Mouse (Mus musculus) G1E (cell line): ENCODE measurements around the gene Ttyh1.

Experiments
- GATA1 ChIP-seq: IDR thresholded peaks from 2 replicates; pipeline ENCODE4 v1.6.1; 2012; ENCODE audit warnings: borderline replicate concordance, low read length, inconsistent platforms, mixed read lengths
- TAL1 ChIP-seq: conservative IDR thresholded peaks from 2 replicates; pipeline ENCODE4 v1.6.1; 2012; ENCODE audit warnings: low read depth, low read length, inconsistent platforms, mixed read lengths

DNA sequence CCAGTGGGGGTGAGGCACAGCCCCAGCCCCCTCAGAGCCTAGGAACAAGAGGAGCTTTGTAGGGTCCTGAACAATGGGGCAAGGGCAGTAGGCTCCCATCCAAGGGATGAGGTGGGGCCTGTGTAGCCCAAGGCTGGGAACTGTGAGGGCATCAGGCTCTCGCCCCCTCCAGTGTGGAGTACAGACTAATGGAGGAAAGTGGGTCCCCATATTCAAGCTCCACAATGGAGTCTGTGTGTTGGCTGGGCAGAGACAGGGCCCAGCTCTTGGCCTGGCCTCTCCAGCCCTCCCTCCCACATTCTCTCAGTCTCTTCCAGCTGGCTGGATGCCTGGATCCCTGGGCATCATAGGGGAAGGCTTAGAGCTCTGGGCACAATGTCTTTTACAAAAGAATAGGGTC, 4.5 kb downstream of the Ttyh1 start:
- TF ChIP-seq GATA1, result no peak
- no peak for TF ChIP-seq TAL1
